Mouse (Mus musculus): Measurements from ENCODE around the gene Carns1. TPM values are rescaled to one million over a fixed set of nuclear protein-coding genes. Genes with fewer than 3 reads are reported as not detected.

Carns1 gene
- total RNA-seq, 2 experiments from 2014 or later = 6.6 to 8.9 TPM

- TF ChIP-seq CTCF (conservative IDR thresholded peaks at IDR 0.05) = no peak
- Histone ChIP-seq H3K27ac (no peak overlapping the region), H3K4me3 (no peak overlapping the region)
- no peak for DNase-seq (ENCODE audit: low spot score in 2 of 2)
Measured at GRCm38 (mm10) chr19:4115144-4115543, 60.1 kb downstream of the Carns1 start.

GRCm38 (mm10) chr19:4114551-4114950 is 60.7 kb downstream of the Carns1 start:
- TF ChIP-seq CTCF (conservative IDR thresholded peaks at IDR 0.05) = no peak
- DNase-seq (ENCODE audit: low spot score in 2 of 2) = no peak
- Histone ChIP-seq H3K4me3 (no peak overlapping the region), H3K27ac (no peak overlapping the region)

Small RNAs within 50 kb of the gene (microRNA-seq; reads per million reads assigned to microRNA genes)
- 0 reads per million in 2 experiments for gene Gm26115

Other genes with a start within 250 kb of the Carns1 start
- 1 to 10 TPM; 2.2 to 2.4 TPM for gene Aldh3b1, start 245.7 kb downstream of the Carns1 start, total RNA-seq (2021)
- 10 to 100 TPM; 11.4 to 16.1 TPM for gene Unc93b1, start 240.3 kb downstream of the Carns1 start, total RNA-seq (2021)
- not detected for gene Aldh3b3, start 216.8 kb downstream of the Carns1 start, total RNA-seq (2021)
- under 1 TPM; 0.64 to 0.90 TPM for gene Aldh3b2, start 203.2 kb downstream of the Carns1 start, total RNA-seq (2021)
- 1 to 10 TPM; 2.3 to 2.7 TPM for gene Acy3, start 188.9 kb downstream of the Carns1 start, total RNA-seq (2021)
- gene Tbx10, start 182.7 kb downstream of the Carns1 start, total RNA-seq (2021) = not detected
- gene Nudt8, start 174.9 kb downstream of the Carns1 start, total RNA-seq (2021) = 10 to 100 TPM; 10.2 to 10.7 TPM
- gene Gm49405, start 174.9 kb downstream of the Carns1 start, total RNA-seq (2021) = 1 to 10 TPM; 1.3 to 1.4 TPM
- gene Doc2g, start 172.2 kb downstream of the Carns1 start, total RNA-seq (2021) = 1 to 10 TPM; 3.2 TPM
- gene Ndufv1, start 162.7 kb downstream of the Carns1 start, total RNA-seq (2021) = 100 to 1,000 TPM; 240 to 245 TPM
- 100 to 1,000 TPM; 395 to 398 TPM for gene Gstp1, start 137.5 kb downstream of the Carns1 start, total RNA-seq (2021)
- 10 to 100 TPM; 46.2 to 49.4 TPM for gene Gstp2, start 129.5 kb downstream of the Carns1 start, total RNA-seq (2021)
- not detected for gene Gstp3, start 115.9 kb downstream of the Carns1 start, total RNA-seq (2021)
- gene Cabp2, start 93.9 kb downstream of the Carns1 start, total RNA-seq (2021) = not detected
- gene Cdk2ap2, start 78.3 kb downstream of the Carns1 start, total RNA-seq (2021) = 10 to 100 TPM; 29.5 to 33.9 TPM
- 100 to 1,000 TPM; 173 to 180 TPM for gene Pitpnm1, start 75.5 kb downstream of the Carns1 start, total RNA-seq (2021)
- gene Aip, start 49.6 kb downstream of the Carns1 start, total RNA-seq (2021) = 100 to 1,000 TPM; 111 to 123 TPM
- under 1 TPM; 0.07 to 0.08 TPM for gene Gpr152, start 35.7 kb downstream of the Carns1 start, total RNA-seq (2021)
- gene Cabp4, start 31.4 kb downstream of the Carns1 start, total RNA-seq (2021) = under 1 TPM in 1 of 2 experiments, not detected in 1; 0.17 TPM
- 10 to 100 TPM; 84.8 to 92.9 TPM for gene Coro1b, start 26.9 kb downstream of the Carns1 start, total RNA-seq (2021)
- 1 to 10 TPM; 1.0 to 2.5 TPM for gene Ptprcap, start 21.9 kb downstream of the Carns1 start, total RNA-seq (2021)
- gene Rps6kb2, start 12.1 kb downstream of the Carns1 start, total RNA-seq (2021) = 10 to 100 TPM; 42.5 to 47.9 TPM
- gene Tbc1d10c, start 15.8 kb upstream of the Carns1 start, total RNA-seq (2021) = 1 to 10 TPM in 1 of 2 experiments, under 1 TPM in 1; 0.91 to 1.0 TPM
- 100 to 1,000 TPM; 263 to 276 TPM for gene Ppp1ca, start 16.6 kb upstream of the Carns1 start, total RNA-seq (2021)
- gene Rad9a, start 26.2 kb upstream of the Carns1 start, total RNA-seq (2021) = 1 to 10 TPM; 8.1 to 8.7 TPM
- gene Clcf1, start 38.8 kb upstream of the Carns1 start, total RNA-seq (2021) = under 1 TPM; 0.61 to 0.76 TPM
- not detected for gene AC109138.7, start 38.9 kb upstream of the Carns1 start, total RNA-seq (2021)
- gene Pold4, start 56.4 kb upstream of the Carns1 start, total RNA-seq (2021) = 10 to 100 TPM; 16.7 to 18.2 TPM
- 10 to 100 TPM; 57.5 to 58.7 TPM for gene Ssh3, start 93.7 kb upstream of the Carns1 start, total RNA-seq (2021)
- 10 to 100 TPM; 63.4 to 70.7 TPM for gene Ankrd13d, start 107.7 kb upstream of the Carns1 start, total RNA-seq (2021)
- gene Grk2, start 130.7 kb upstream of the Carns1 start, total RNA-seq (2021) = 100 to 1,000 TPM; 181 to 201 TPM
- 10 to 100 TPM; 77.5 to 87.8 TPM for gene Kdm2a, start 222.8 kb upstream of the Carns1 start, total RNA-seq (2021)

Measured in layer of hippocampus, adult 2 months (tissue).